Mouse (Mus musculus): Measurements from ENCODE around the gene Hs6st3. TPM values are rescaled to one million over a fixed set of nuclear protein-coding genes. Genes with fewer than 3 reads are reported as not detected.

Gene Hs6st3
- total and polyA plus RNA-seq, 2 experiments from 2014 or later: 2.4 to 23.4 TPM

- Histone ChIP-seq H3K9ac (no peak overlapping the region), H3K27ac (ENCODE audit: low read depth, low read length) (no peak overlapping the region), H3K4me1 (ENCODE audit: insufficient read depth) (no peaks in the 10 kb centered on the region), H3K4me2 (ENCODE audit: low read depth) (no peak overlapping the region), H3K36me3 (ENCODE audit: insufficient read depth) (no peaks in the 10 kb centered on the region), H3K4me3 (ENCODE audit: low read depth, low read length) (no peak overlapping the region), H3K27me3 (ENCODE audit: insufficient read depth, low read length) (no peaks in the 10 kb centered on the region), H3K9me3 (ENCODE audit: low read length) (no peaks in the 10 kb centered on the region)
- ATAC-seq (no peak), DNase-seq (peak; percentile 6)
- TF ChIP-seq CTCF (IDR thresholded peaks at IDR 0.05; ENCODE audit: low read depth): no peak
- WGBS: 55% methylated on average over 5 of the region's 5 CpGs
Observed at GRCm38 (mm10) chr14:119466899-119467588, 328.9 kb downstream of the Hs6st3 start.

GRCm38 (mm10) chr14:119476582-119476981, 338.4 kb downstream of the Hs6st3 start:
- 87% methylated on average over 9 of the region's 9 CpGs for WGBS

GRCm38 (mm10) chr14:119477836-119478235, 339.7 kb downstream of the Hs6st3 start:
- 81% methylated on average over 4 of the region's 4 CpGs for WGBS
- no peak for ATAC-seq

More at GRCm38 (mm10) chr14:119476582-119476981, 338.4 kb downstream of the Hs6st3 start:
- DNase-seq: no peak
- H3K9ac ChIP-seq: no peak overlapping the region
- no peaks in the 10 kb centered on the region for H3K9me3 ChIP-seq (ENCODE audit: low read length)
- no peaks in the 10 kb centered on the region for H3K27me3 ChIP-seq (ENCODE audit: insufficient read depth, low read length)
- H3K36me3 ChIP-seq (ENCODE audit: insufficient read depth): no peaks in the 10 kb centered on the region
- H3K4me1 ChIP-seq (ENCODE audit: insufficient read depth): no peaks in the 10 kb centered on the region
- no peak for ATAC-seq
- TF ChIP-seq CTCF (IDR thresholded peaks at IDR 0.05; ENCODE audit: low read depth): no peak
- no peak overlapping the region for H3K4me3 ChIP-seq (ENCODE audit: low read depth, low read length)
- no peak overlapping the region for H3K27ac ChIP-seq (ENCODE audit: low read depth, low read length)
- no peak overlapping the region for H3K4me2 ChIP-seq (ENCODE audit: low read depth)

GRCm38 (mm10) chr14:119488978-119489703, 351.0 kb downstream of the Hs6st3 start:
- Histone ChIP-seq H3K4me1 (ENCODE audit: insufficient read depth) (no peaks in the 10 kb centered on the region), H3K27ac (ENCODE audit: low read depth, low read length) (no peak overlapping the region), H3K4me2 (ENCODE audit: low read depth) (no peak overlapping the region), H3K4me3 (ENCODE audit: low read depth, low read length) (no peak overlapping the region), H3K9me3 (ENCODE audit: low read length) (no peaks in the 10 kb centered on the region), H3K36me3 (ENCODE audit: insufficient read depth) (no peaks in the 10 kb centered on the region), H3K9ac (no peak overlapping the region), H3K27me3 (ENCODE audit: insufficient read depth, low read length) (no peaks in the 10 kb centered on the region)
- no peak for ATAC-seq
- no peak for DNase-seq
- WGBS: 68% methylated on average over 5 of the region's 5 CpGs
- TF ChIP-seq CTCF (IDR thresholded peaks at IDR 0.05; ENCODE audit: low read depth): no peak

More at GRCm38 (mm10) chr14:119477836-119478235, 339.7 kb downstream of the Hs6st3 start:
- no peaks in the 10 kb centered on the region for H3K27me3 ChIP-seq (ENCODE audit: insufficient read depth, low read length)
- no peaks in the 10 kb centered on the region for H3K9me3 ChIP-seq (ENCODE audit: low read length)
- no peak overlapping the region for H3K4me3 ChIP-seq (ENCODE audit: low read depth, low read length)
- H3K4me1 ChIP-seq (ENCODE audit: insufficient read depth): no peaks in the 10 kb centered on the region
- no peak overlapping the region for H3K27ac ChIP-seq (ENCODE audit: low read depth, low read length)
- TF ChIP-seq CTCF (IDR thresholded peaks at IDR 0.05; ENCODE audit: low read depth): no peak
- H3K9ac ChIP-seq: no peak overlapping the region
- no peaks in the 10 kb centered on the region for H3K36me3 ChIP-seq (ENCODE audit: insufficient read depth)
- no peak overlapping the region for H3K4me2 ChIP-seq (ENCODE audit: low read depth)
- DNase-seq: no peak

GRCm38 (mm10) chr14:119520632-119521031, 382.5 kb downstream of the Hs6st3 start:
- Histone ChIP-seq H3K9ac (no peak overlapping the region), H3K36me3 (ENCODE audit: insufficient read depth) (no peaks in the 10 kb centered on the region), H3K4me2 (ENCODE audit: low read depth) (no peak overlapping the region), H3K4me3 (ENCODE audit: low read depth, low read length) (no peak overlapping the region), H3K9me3 (ENCODE audit: low read length) (no peaks in the 10 kb centered on the region), H3K27me3 (ENCODE audit: insufficient read depth, low read length) (no peaks in the 10 kb centered on the region; the same call in 1 of the 2 replicates), H3K27ac (ENCODE audit: low read depth, low read length) (no peak overlapping the region), H3K4me1 (ENCODE audit: insufficient read depth) (no peaks in the 10 kb centered on the region)
- ATAC-seq (peak; percentile 18; the same call in 1 of the 2 replicates), DNase-seq (peak; percentile 52)
- WGBS: 68% methylated on average over 5 of the region's 5 CpGs
- TF ChIP-seq CTCF (IDR thresholded peaks at IDR 0.05; ENCODE audit: low read depth): no peak

GRCm38 (mm10) chr14:119521056-119521455, 382.9 kb downstream of the Hs6st3 start:
- no peak for DNase-seq
- H3K4me3 ChIP-seq (ENCODE audit: low read depth, low read length): no peak overlapping the region
- no peak overlapping the region for H3K27ac ChIP-seq (ENCODE audit: low read depth, low read length)
- no peaks in the 10 kb centered on the region for H3K4me1 ChIP-seq (ENCODE audit: insufficient read depth)
- TF ChIP-seq CTCF (IDR thresholded peaks at IDR 0.05; ENCODE audit: low read depth): no peak
- 80% methylated on average over 1 of the region's 1 CpGs for WGBS
- no peaks in the 10 kb centered on the region; the same call in 1 of the 2 replicates for H3K27me3 ChIP-seq (ENCODE audit: insufficient read depth, low read length)
- H3K9me3 ChIP-seq (ENCODE audit: low read length): no peaks in the 10 kb centered on the region
- H3K4me2 ChIP-seq (ENCODE audit: low read depth): no peak overlapping the region
- no peak for ATAC-seq
- no peak overlapping the region for H3K9ac ChIP-seq
- no peaks in the 10 kb centered on the region for H3K36me3 ChIP-seq (ENCODE audit: insufficient read depth)
